ENCODE assay signal across 11 mouse cellular contexts in the genomic region with DNA sequence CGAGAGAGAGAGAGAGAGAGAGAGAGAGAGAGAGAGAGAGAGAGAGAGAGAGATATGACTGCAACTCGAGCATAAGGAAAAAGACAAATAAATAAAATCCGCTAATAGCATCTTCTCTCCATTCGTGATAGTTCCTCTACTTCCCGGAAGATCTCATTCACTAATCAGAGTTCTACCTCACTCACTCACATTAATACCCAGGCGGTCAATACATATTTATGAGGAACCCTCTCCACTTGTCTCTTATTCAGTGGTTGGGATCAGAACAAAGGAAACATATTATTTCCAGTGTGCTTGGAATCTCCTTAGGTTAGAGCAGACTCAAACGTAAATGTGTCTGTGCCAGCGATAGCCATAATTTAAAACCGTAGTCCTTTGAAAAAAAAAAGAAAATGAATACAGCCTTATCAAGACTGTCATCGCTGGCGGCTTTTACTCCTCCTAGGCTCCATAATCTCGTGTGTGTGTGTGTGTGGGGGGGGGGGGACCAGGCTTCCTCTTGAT. TPM values are rescaled to one million over a fixed set of nuclear protein-coding genes. Genes with fewer than 3 reads are reported as not detected.
DNase-seq lines count a peak whose midpoint lies in the region; ATAC-seq and TF ChIP-seq lines count a peak whose summit lies in the region.
"Had no signal": no experiment of that assay in that cellular context is flagged by ENCODE, and none has a peak within 500 bp of the region (broad histone marks: within the 10 kb centered on the region; RNA-seq: fewer than 3 reads in every experiment).

No protein-coding gene starts in this region.

- no peaks in the 10 kb centered on the region for H3K9me3 ChIP-seq in intestine, embryonic 14.5 days (ENCODE audit: control insufficient read depth, low read length)
- no peaks in the 10 kb centered on the region for H3K9me3 ChIP-seq in intestine, embryonic 16.5 days (ENCODE audit: control insufficient read depth, low read length)
- H3K9me3 ChIP-seq in hindbrain, embryonic 11.5 days (ENCODE audit: control insufficient read depth, low read length) = no peaks in the 10 kb centered on the region
- H3K9me3 ChIP-seq in midbrain, embryonic 10.5 days (replicated peaks) = no peaks in the 10 kb centered on the region
- H3K9me3 ChIP-seq: G1E had no signal

- H3K27me3 ChIP-seq in intestine, embryonic 14.5 days (replicated peaks; ENCODE audit: control insufficient read depth, insufficient read depth, low read length) = peaks cover 12% of the 10 kb centered on the region
- no peaks in the 10 kb centered on the region for H3K27me3 ChIP-seq in intestine, embryonic 16.5 days (replicated peaks; ENCODE audit: control insufficient read depth, insufficient read depth, low read length)
- H3K27me3 ChIP-seq in hindbrain, embryonic 11.5 days (ENCODE audit: control insufficient read depth, insufficient read depth, low read length) = no peaks in the 10 kb centered on the region
- no peaks in the 10 kb centered on the region for H3K27me3 ChIP-seq in midbrain, embryonic 10.5 days (ENCODE audit: low read depth, poor library complexity, severe bottlenecking)

- peaks cover 6% of the 10 kb centered on the region; the same call in 1 of the 2 replicates for H3K4me1 ChIP-seq in intestine, embryonic 14.5 days (replicated peaks; ENCODE audit: control insufficient read depth, insufficient read depth, low read length)
- H3K4me1 ChIP-seq in intestine, embryonic 16.5 days (ENCODE audit: control insufficient read depth, insufficient read depth, low read length) = peaks cover 15% of the 10 kb centered on the region
- H3K4me1 ChIP-seq in hindbrain, embryonic 11.5 days (replicated peaks; ENCODE audit: control insufficient read depth, insufficient read depth, low read length) = peaks cover 4% of the 10 kb centered on the region; the same call in 1 of the 2 replicates
- peaks cover 45% of the 10 kb centered on the region for H3K4me1 ChIP-seq in midbrain, embryonic 10.5 days

- no peak overlapping the region for H3K4me3 ChIP-seq in intestine, embryonic 14.5 days (ENCODE audit: low read depth, low read length)
- H3K4me3 ChIP-seq in intestine, embryonic 16.5 days (ENCODE audit: low read length) = no peak overlapping the region
- no peak overlapping the region; the same call in 1 of the 2 replicates for H3K4me3 ChIP-seq in hindbrain, embryonic 11.5 days (ENCODE audit: low read depth, low read length)
- no peak overlapping the region for H3K4me3 ChIP-seq in midbrain, embryonic 10.5 days
- H3K4me3 ChIP-seq in left cerebral cortex, adult 2 months = no peak overlapping the region

- intact Hi-C loops in left cerebral cortex, adult 2 months (cut with DNase I) = loop anchor here (1.0 to 10.0 kb wide), 4 partner anchors 46 to 266 kb away; a partner anchor contains a TSS

- no peak for ATAC-seq in intestine, embryonic 14.5 days (replicated peaks; ENCODE audit: low FRiP score, low TSS enrichment, low read depth)
- no peak for ATAC-seq in intestine, embryonic 16.5 days
- ATAC-seq in hindbrain, embryonic 11.5 days (ENCODE audit: low FRiP score) = no peak
- no peak for ATAC-seq in granulocyte monocyte progenitor cell, adult 5-6 weeks (replicated peaks; ENCODE audit: poor library complexity, severe bottlenecking)

- no peaks in the 10 kb centered on the region for H3K36me3 ChIP-seq in intestine, embryonic 14.5 days (ENCODE audit: control insufficient read depth, insufficient read depth, low read length)
- H3K36me3 ChIP-seq in intestine, embryonic 16.5 days (ENCODE audit: control insufficient read depth, insufficient read depth, low read length) = no peaks in the 10 kb centered on the region
- no peaks in the 10 kb centered on the region for H3K36me3 ChIP-seq in hindbrain, embryonic 11.5 days (ENCODE audit: control insufficient read depth, insufficient read depth, low read length)
- no peaks in the 10 kb centered on the region for H3K36me3 ChIP-seq in midbrain, embryonic 10.5 days

- no peak overlapping the region for H3K9ac ChIP-seq in intestine, embryonic 14.5 days (ENCODE audit: low read length)
- H3K9ac ChIP-seq in intestine, embryonic 16.5 days (ENCODE audit: low read depth, low read length) = no peak overlapping the region
- no peak overlapping the region for H3K9ac ChIP-seq in hindbrain, embryonic 11.5 days (ENCODE audit: low read depth, low read length)

- no peak for TF ChIP-seq CTCF in brain, embryonic 14.5 days (IDR thresholded peaks at IDR 0.05; ENCODE audit: borderline replicate concordance, extremely low read depth, insufficient read depth, insufficient read length)
- no peak for TF ChIP-seq CTCF in left cerebral cortex, adult 2 months (IDR thresholded peaks at IDR 0.05)

- H3K27ac ChIP-seq in intestine, embryonic 14.5 days (ENCODE audit: low read depth) = no peak overlapping the region
- H3K27ac ChIP-seq in intestine, embryonic 16.5 days (ENCODE audit: low read length) = no peak overlapping the region
- no peak overlapping the region for H3K27ac ChIP-seq in hindbrain, embryonic 11.5 days (ENCODE audit: low read depth, low read length)
- H3K27ac ChIP-seq in midbrain, embryonic 10.5 days (replicated peaks) = peak overlapping the region; percentile 86; the same call in 1 of the 2 replicates
- H3K27ac ChIP-seq in left cerebral cortex, adult 2 months = no peak overlapping the region

- no peak for TF ChIP-seq POLR2A in brain, embryonic 14.5 days (IDR thresholded peaks at IDR 0.05; ENCODE audit: borderline replicate concordance, extremely low read depth, insufficient read depth, insufficient read length, poor library complexity, severe bottlenecking)

- no peak for DNase-seq in intestine, embryonic 14.5 days (ENCODE audit: low spot score)
- peak; percentile 66 for DNase-seq in brain, embryonic 14.5 days (ENCODE audit: low read depth)
- no peak for DNase-seq in hindbrain, embryonic 11.5 days (ENCODE audit: low spot score)
- no peak for DNase-seq in midbrain, embryonic 10.5 days (ENCODE audit: low spot score)
- DNase-seq in ovary, postnatal 10 days (ENCODE audit: low spot score) = no peak
- DNase-seq in left cerebral cortex, adult 2 months (ENCODE audit: extremely low spot score in 1 of 2, low spot score in 2 of 2) = no peak
- DNase-seq: adrenal gland, postnatal 14 days; cerebellum, postnatal 14 days had no signal

- peak overlapping the region; percentile 96 for H3K4me2 ChIP-seq in intestine, embryonic 14.5 days (ENCODE audit: low read length)
- no peak overlapping the region for H3K4me2 ChIP-seq in intestine, embryonic 16.5 days (ENCODE audit: low read depth, low read length)
- H3K4me2 ChIP-seq in hindbrain, embryonic 11.5 days (replicated peaks; ENCODE audit: low read depth, low read length) = peak overlapping the region; percentile 85; the same call in 1 of the 2 replicates

- WGBS in intestine, embryonic 14.5 days = 60% methylated on average over 12 of the region's 12 CpGs
- WGBS in intestine, embryonic 16.5 days = 52% methylated on average over 12 of the region's 12 CpGs
- WGBS in hindbrain, embryonic 11.5 days = 63% methylated on average over 12 of the region's 12 CpGs
- WGBS in midbrain, embryonic 10.5 days = 76% methylated on average over 12 of the region's 12 CpGs

RNA-seq across cellular contexts. Expression of a gene that starts 1.3 kb away (rescaled TPM):
- 17.5 and 17.9 TPM in 2 replicates for polyA plus RNA-seq in intestine, embryonic 14.5 days (2014; fragmentation: Nextera tagmentation; extraction: Ambion mirVana)
- polyA plus RNA-seq in intestine, embryonic 16.5 days (2015; fragmentation: Nextera tagmentation; extraction: Ambion mirVana) = 13.1 and 16.7 TPM in 2 replicates
- 26.4 and 40.2 TPM in 2 replicates for polyA plus RNA-seq in brain, embryonic 14.5 days (2012; rRNA removed)
- polyA plus RNA-seq in hindbrain, embryonic 11.5 days (2014; fragmentation: Nextera tagmentation; extraction: Ambion mirVana) = 23.6 and 24.8 TPM in 2 replicates
- polyA plus RNA-seq in midbrain, embryonic 10.5 days (2016; fragmentation: Nextera tagmentation; extraction: Ambion mirVana) = 21.3 and 29.6 TPM in 2 replicates
- 33.8 and 39.3 TPM in 2 replicates for total RNA-seq in granulocyte monocyte progenitor cell, adult 5-6 weeks (2014; fragmentation: Nextera tagmentation)
- total RNA-seq in granulocyte monocyte progenitor cell, adult 5-6 weeks (2017) = 23.3 and 26.2 TPM in 2 replicates
- total RNA-seq in left cerebral cortex, adult 2 months (2021) = 100 to 1,000 TPM; 171 to 190 TPM
